Mouse (Mus musculus) heart, postnatal 0 days (tissue): ENCODE measurements around the gene Eef2k.

ENCODE experiments used
- CTCF ChIP-seq: IDR thresholded peaks from 2 replicates; pipeline ENCODE4 v1.5.1; 2016; ENCODE audit warnings: antibody characterized with exemption, control low read depth, low read depth
- EP300 ChIP-seq: IDR thresholded peaks from 2 replicates; pipeline ENCODE4 v1.6.1; 2016; ENCODE audit warnings: antibody characterized with exemption, low read depth

DNA sequence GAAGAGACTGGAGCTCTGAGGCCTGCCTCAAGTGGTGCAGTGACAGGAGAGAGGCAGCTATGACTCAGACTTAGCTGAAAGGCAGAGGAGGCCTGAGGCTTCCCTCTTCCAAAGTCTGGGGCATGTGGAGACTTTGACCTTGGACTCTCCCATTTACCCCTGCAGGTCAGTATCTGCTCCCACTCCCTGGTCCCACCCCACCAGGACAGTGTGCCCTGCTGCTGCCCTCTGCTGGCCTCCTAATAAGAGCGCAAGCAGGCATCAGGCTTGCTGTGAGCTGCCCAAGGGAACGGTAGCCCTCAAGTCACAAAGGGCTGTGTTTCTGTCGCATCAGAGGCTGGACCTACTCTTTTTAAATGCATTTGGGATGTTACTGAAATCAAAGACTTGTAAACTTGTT lies 16.2 kb upstream of the Eef2k start:
- TF ChIP-seq CTCF (peak; percentile 80), EP300 (no peak)
